Comparison of ENCODE assay signal across 31 mouse cellular contexts in genomic region chr7:127753158-127753557, GRCm38 (mm10). TPM values are rescaled to one million over a fixed set of nuclear protein-coding genes. Genes with fewer than 3 reads are reported as not detected.
DNase-seq lines count a peak whose midpoint lies in the region; ATAC-seq lines count a peak whose summit lies in the region.
"Had no signal": no experiment of that assay in that cellular context is flagged by ENCODE, and none has a peak within 500 bp of the region (broad histone marks: within the 10 kb centered on the region; RNA-seq: fewer than 3 reads in every experiment).

No protein-coding gene starts in this region.

- H3K9me3 ChIP-seq in hindbrain, embryonic 13.5 days = no peaks in the 10 kb centered on the region
- no peaks in the 10 kb centered on the region for H3K9me3 ChIP-seq in hindbrain, embryonic 12.5 days (replicated peaks)
- H3K9me3 ChIP-seq in neural tube, embryonic 15.5 days (replicated peaks) = no peaks in the 10 kb centered on the region
- no peaks in the 10 kb centered on the region for H3K9me3 ChIP-seq in liver, embryonic 11.5 days (ENCODE audit: control insufficient read depth, low read length)
- H3K9me3 ChIP-seq: embryonic facial prominence, embryonic 15.5 days; forebrain, embryonic 12.5 days; heart, embryonic 13.5 days; liver, embryonic 13.5 days; megakaryocyte, embryonic 14.5 days; midbrain, embryonic 13.5 days had no signal

- H3K4me3 ChIP-seq in hindbrain, embryonic 13.5 days = no peak overlapping the region
- no peak overlapping the region for H3K4me3 ChIP-seq in hindbrain, embryonic 12.5 days
- H3K4me3 ChIP-seq in neural tube, embryonic 15.5 days (replicated peaks) = no peak overlapping the region
- no peak overlapping the region for H3K4me3 ChIP-seq in liver, embryonic 11.5 days (ENCODE audit: low read depth, low read length)
- H3K4me3 ChIP-seq: embryonic facial prominence, embryonic 15.5 days; forebrain, embryonic 12.5 days; heart, embryonic 13.5 days; liver, embryonic 13.5 days; megakaryocyte, embryonic 14.5 days; midbrain, embryonic 13.5 days had no signal

- H3K36me3 ChIP-seq in hindbrain, embryonic 13.5 days = peaks cover 100% of the 10 kb centered on the region
- H3K36me3 ChIP-seq in hindbrain, embryonic 12.5 days = peaks cover 99% of the 10 kb centered on the region
- H3K36me3 ChIP-seq in neural tube, embryonic 15.5 days = peaks cover 98% of the 10 kb centered on the region
- peaks cover 41% of the 10 kb centered on the region for H3K36me3 ChIP-seq in liver, embryonic 11.5 days (ENCODE audit: control insufficient read depth, insufficient read depth, low read length)

- H3K4me2 ChIP-seq in hindbrain, embryonic 13.5 days = no peak overlapping the region
- H3K4me2 ChIP-seq in hindbrain, embryonic 12.5 days (replicated peaks) = no peak overlapping the region
- no peak overlapping the region for H3K4me2 ChIP-seq in neural tube, embryonic 15.5 days
- H3K4me2 ChIP-seq in liver, embryonic 11.5 days = no peak overlapping the region
- H3K4me2 ChIP-seq: embryonic facial prominence, embryonic 15.5 days; forebrain, embryonic 12.5 days; heart, embryonic 13.5 days; liver, embryonic 13.5 days; midbrain, embryonic 13.5 days had no signal

- WGBS in hindbrain, embryonic 13.5 days = 84% methylated on average over 5 of the region's 5 CpGs
- WGBS in hindbrain, embryonic 12.5 days = 77% methylated on average over 5 of the region's 5 CpGs
- WGBS in neural tube, embryonic 15.5 days = 85% methylated on average over 5 of the region's 5 CpGs
- 69% methylated on average over 5 of the region's 5 CpGs for whole genome bisulfite sequencing in liver, embryonic 11.5 days

- H3K27me3 ChIP-seq in hindbrain, embryonic 13.5 days = no peaks in the 10 kb centered on the region
- no peaks in the 10 kb centered on the region for H3K27me3 ChIP-seq in hindbrain, embryonic 12.5 days
- no peaks in the 10 kb centered on the region for H3K27me3 ChIP-seq in neural tube, embryonic 15.5 days (replicated peaks)
- no peaks in the 10 kb centered on the region for H3K27me3 ChIP-seq in liver, embryonic 11.5 days (replicated peaks; ENCODE audit: control insufficient read depth, insufficient read depth, low read length)
- H3K27me3 ChIP-seq: embryonic facial prominence, embryonic 15.5 days; forebrain, embryonic 12.5 days; liver, embryonic 13.5 days; megakaryocyte, embryonic 14.5 days; midbrain, embryonic 13.5 days had no signal

- H3K9ac ChIP-seq in hindbrain, embryonic 13.5 days = peak overlapping the region; percentile 29
- no peak overlapping the region; the same call in 1 of the 2 replicates for H3K9ac ChIP-seq in hindbrain, embryonic 12.5 days
- H3K9ac ChIP-seq in neural tube, embryonic 15.5 days (replicated peaks) = 0 out of 2 replicates have a peak overlapping the region, but pooled peaks have one; percentile 1
- H3K9ac ChIP-seq in liver, embryonic 11.5 days (ENCODE audit: low read depth, low read length) = no peak overlapping the region
- H3K9ac ChIP-seq: embryonic facial prominence, embryonic 15.5 days; forebrain, embryonic 12.5 days; forebrain, postnatal 0 days; heart, embryonic 13.5 days; liver, embryonic 13.5 days; midbrain, embryonic 13.5 days had no signal

- DNase-seq in neural tube, embryonic 10.5 days (ENCODE audit: extremely low spot score, low spot score) = no peak
- peak; percentile 65 for DNase-seq in ZHBTc4 (ENCODE audit: low read depth, low spot score)
- DNase-seq in retina, postnatal 1 day = no peak
- DNase-seq in liver, embryonic 11.5 days (ENCODE audit: low spot score) = no peak
- DNase-seq: adrenal gland, postnatal 10 days; cerebellum, adult 11-12 months; cerebellum, postnatal 10 days; forebrain, postnatal 0 days; heart, postnatal 10 days; kidney, adult 9 months; kidney, postnatal 14 days; layer of hippocampus, postnatal 36 days; liver, embryonic 13.5 days; lung, adult 18-20 months; lung, postnatal 4 days; right cerebral cortex, adult 18-20 months; spleen, adult 18-20 months; thymus, postnatal 4 days had no signal

- H3K4me1 ChIP-seq in hindbrain, embryonic 13.5 days (replicated peaks) = peaks cover 55% of the 10 kb centered on the region
- H3K4me1 ChIP-seq in hindbrain, embryonic 12.5 days = peaks cover 22% of the 10 kb centered on the region
- peaks cover 56% of the 10 kb centered on the region for H3K4me1 ChIP-seq in neural tube, embryonic 15.5 days
- H3K4me1 ChIP-seq in liver, embryonic 11.5 days (replicated peaks; ENCODE audit: control insufficient read depth, insufficient read depth, low read length) = no peaks in the 10 kb centered on the region

- no peak for ATAC-seq in hindbrain, embryonic 13.5 days (ENCODE audit: low FRiP score)
- ATAC-seq in hindbrain, embryonic 12.5 days (ENCODE audit: low FRiP score) = no peak
- ATAC-seq in neural tube, embryonic 15.5 days (ENCODE audit: low FRiP score) = no peak
- ATAC-seq in liver, embryonic 11.5 days (replicated peaks; ENCODE audit: low FRiP score) = no peak
- ATAC-seq: forebrain, postnatal 0 days; intestine, embryonic 16.5 days; lung, postnatal 0 days; midbrain, embryonic 13.5 days had no signal

- H3K27ac ChIP-seq in hindbrain, embryonic 13.5 days = no peak overlapping the region
- H3K27ac ChIP-seq in hindbrain, embryonic 12.5 days = no peak overlapping the region
- H3K27ac ChIP-seq in neural tube, embryonic 15.5 days (replicated peaks) = no peak overlapping the region
- no peak overlapping the region for H3K27ac ChIP-seq in liver, embryonic 11.5 days (ENCODE audit: low read depth, low read length)
- H3K27ac ChIP-seq: embryonic facial prominence, embryonic 15.5 days; forebrain, embryonic 12.5 days; heart, embryonic 13.5 days; liver, embryonic 13.5 days; midbrain, embryonic 13.5 days had no signal

RNA-seq across cellular contexts. Expression of gene Fbxl19, which starts 8.8 kb away (rescaled TPM):
- 9.0 and 9.3 TPM in 2 replicates for polyA plus RNA-seq in hindbrain, embryonic 13.5 days (2015; fragmentation: Nextera tagmentation; extraction: Ambion mirVana)
- polyA plus RNA-seq in hindbrain, embryonic 12.5 days (2016; fragmentation: Nextera tagmentation; extraction: Ambion mirVana) = 10.7 and 11.4 TPM in 2 replicates
- 6.9 and 8.7 TPM in 2 replicates for polyA plus RNA-seq in neural tube, embryonic 15.5 days (2015; fragmentation: Nextera tagmentation; extraction: Ambion mirVana)
- 3.1 and 3.7 TPM in 2 replicates for polyA plus RNA-seq in liver, embryonic 11.5 days (2014; fragmentation: Nextera tagmentation; extraction: Ambion mirVana)

RNA-seq across cellular contexts. Expression of gene Orai3, which starts 16.5 kb away (rescaled TPM):
- 8.0 and 9.1 TPM in 2 replicates for polyA plus RNA-seq in hindbrain, embryonic 13.5 days (2015; fragmentation: Nextera tagmentation; extraction: Ambion mirVana)
- polyA plus RNA-seq in hindbrain, embryonic 12.5 days (2016; fragmentation: Nextera tagmentation; extraction: Ambion mirVana) = 9.6 and 10.0 TPM in 2 replicates
- polyA plus RNA-seq in neural tube, embryonic 15.5 days (2015; fragmentation: Nextera tagmentation; extraction: Ambion mirVana) = 8.6 and 13.5 TPM in 2 replicates
- polyA plus RNA-seq in liver, embryonic 11.5 days (2014; fragmentation: Nextera tagmentation; extraction: Ambion mirVana) = 22.0 and 23.7 TPM in 2 replicates

RNA-seq across cellular contexts. Expression of gene Ctf2, which starts 21.2 kb away (rescaled TPM):
- 0.18 TPM in 1 of 2 replicates, not detected in the other for polyA plus RNA-seq in hindbrain, embryonic 13.5 days (2015; fragmentation: Nextera tagmentation; extraction: Ambion mirVana)
- polyA plus RNA-seq in hindbrain, embryonic 12.5 days (2016; fragmentation: Nextera tagmentation; extraction: Ambion mirVana) = 0.21 TPM in 1 of 2 replicates, not detected in the other
- polyA plus RNA-seq in neural tube, embryonic 15.5 days (2015; fragmentation: Nextera tagmentation; extraction: Ambion mirVana) = 0.09 and 0.13 TPM in 2 replicates
- polyA plus RNA-seq in liver, embryonic 11.5 days (2014; fragmentation: Nextera tagmentation; extraction: Ambion mirVana) = 0.25 and 0.40 TPM in 2 replicates
- polyA plus RNA-seq: forebrain, postnatal 0 days; heart, embryonic 13.5 days; thymus, postnatal 0 days had no signal

RNA-seq across cellular contexts. Expression of gene Setd1a, which starts 23.3 kb away (rescaled TPM):
- 17.8 and 20.9 TPM in 2 replicates for polyA plus RNA-seq in hindbrain, embryonic 13.5 days (2015; fragmentation: Nextera tagmentation; extraction: Ambion mirVana)
- 19.8 and 23.4 TPM in 2 replicates for polyA plus RNA-seq in hindbrain, embryonic 12.5 days (2016; fragmentation: Nextera tagmentation; extraction: Ambion mirVana)
- polyA plus RNA-seq in neural tube, embryonic 15.5 days (2015; fragmentation: Nextera tagmentation; extraction: Ambion mirVana) = 17.8 and 19.5 TPM in 2 replicates
- 24.2 and 26.0 TPM in 2 replicates for polyA plus RNA-seq in liver, embryonic 11.5 days (2014; fragmentation: Nextera tagmentation; extraction: Ambion mirVana)

RNA-seq across cellular contexts. Expression of gene Gm49388, which starts 32.2 kb away (rescaled TPM):
- polyA plus RNA-seq in hindbrain, embryonic 13.5 days (2015; fragmentation: Nextera tagmentation; extraction: Ambion mirVana) = not detected in 2 replicates
- not detected in 2 replicates for polyA plus RNA-seq in hindbrain, embryonic 12.5 days (2016; fragmentation: Nextera tagmentation; extraction: Ambion mirVana)
- polyA plus RNA-seq in neural tube, embryonic 15.5 days (2015; fragmentation: Nextera tagmentation; extraction: Ambion mirVana) = not detected in 2 replicates
- not detected in 2 replicates for polyA plus RNA-seq in liver, embryonic 11.5 days (2014; fragmentation: Nextera tagmentation; extraction: Ambion mirVana)
- polyA plus RNA-seq: embryonic facial prominence, embryonic 15.5 days; forebrain, embryonic 12.5 days; forebrain, postnatal 0 days; heart, embryonic 13.5 days; intestine, embryonic 16.5 days; limb, embryonic 11.5 days; liver, embryonic 13.5 days; lung, postnatal 0 days; midbrain, embryonic 13.5 days; stomach, embryonic 16.5 days; thymus, postnatal 0 days had no signal

Comparison
In these comparisons a context has a peak if more than half of its experiments do, and no peak if none do; other contexts are left out.
1. H3K9ac ChIP-seq: peak in hindbrain, embryonic 13.5 days (single experiment) and neural tube, embryonic 15.5 days (single experiment); none in hindbrain, embryonic 12.5 days (single experiment) and liver, embryonic 11.5 days (single experiment).